19 mouse cellular contexts compared by ENCODE assay signal in genomic region chr5:117658641-117659040, GRCm38 (mm10).
DNase-seq lines count a peak whose midpoint lies in the region; ATAC-seq and TF ChIP-seq lines count a peak whose summit lies in the region.
"Had no signal": no experiment of that assay in that cellular context is flagged by ENCODE, and none has a peak within 500 bp of the region (broad histone marks: within the 10 kb centered on the region; RNA-seq: fewer than 3 reads in every experiment).

No protein-coding gene starts in this region.

- TF ChIP-seq CTCF in kidney, postnatal 0 days (IDR thresholded peaks at IDR 0.05; ENCODE audit: low read depth): peak; percentile 54
- TF ChIP-seq CTCF in E14TG2a.4 (conservative IDR thresholded peaks at IDR 0.05; ENCODE audit: low read length): peak; percentile 24

- no peaks in the 10 kb centered on the region for H3K36me3 ChIP-seq in embryonic facial prominence, embryonic 11.5 days (replicated peaks; ENCODE audit: control insufficient read depth, insufficient read depth, low read depth, low read length)
- no peaks in the 10 kb centered on the region for H3K36me3 ChIP-seq in embryonic facial prominence, embryonic 10.5 days (replicated peaks)
- no peaks in the 10 kb centered on the region for H3K36me3 ChIP-seq in kidney, postnatal 0 days (ENCODE audit: insufficient read depth, low read length)
- no peaks in the 10 kb centered on the region for H3K36me3 ChIP-seq in E14TG2a.4 (ENCODE audit: insufficient read depth, low read length)
- H3K36me3 ChIP-seq: heart, embryonic 10.5 days had no signal

- H3K4me2 ChIP-seq in embryonic facial prominence, embryonic 11.5 days (ENCODE audit: low read depth, low read length): no peak overlapping the region
- H3K4me2 ChIP-seq in kidney, postnatal 0 days (ENCODE audit: low read length): no peak overlapping the region
- H3K4me2 ChIP-seq: forebrain, embryonic 13.5 days had no signal

- no peak overlapping the region for H3K9ac ChIP-seq in embryonic facial prominence, embryonic 11.5 days (replicated peaks; ENCODE audit: low read length)
- H3K9ac ChIP-seq in kidney, postnatal 0 days (ENCODE audit: low read depth, low read length): no peak overlapping the region
- H3K9ac ChIP-seq: forebrain, embryonic 13.5 days; liver, embryonic 14.5 days had no signal

- no peak overlapping the region for H3K27ac ChIP-seq in embryonic facial prominence, embryonic 11.5 days (replicated peaks; ENCODE audit: low read depth, low read length)
- H3K27ac ChIP-seq in embryonic facial prominence, embryonic 10.5 days (replicated peaks): no peak overlapping the region
- H3K27ac ChIP-seq in kidney, postnatal 0 days: no peak overlapping the region
- H3K27ac ChIP-seq: forebrain, embryonic 13.5 days; heart, embryonic 10.5 days; liver, embryonic 14.5 days had no signal

- no peaks in the 10 kb centered on the region for H3K27me3 ChIP-seq in embryonic facial prominence, embryonic 11.5 days (ENCODE audit: control insufficient read depth, insufficient read depth, low read length)
- H3K27me3 ChIP-seq in embryonic facial prominence, embryonic 10.5 days (replicated peaks; ENCODE audit: low read depth, poor library complexity, severe bottlenecking): no peaks in the 10 kb centered on the region
- no peaks in the 10 kb centered on the region for H3K27me3 ChIP-seq in kidney, postnatal 0 days (ENCODE audit: insufficient read depth, low read length)
- peaks cover 14% of the 10 kb centered on the region; the same call in 1 of the 2 replicates for H3K27me3 ChIP-seq in E14TG2a.4 (ENCODE audit: insufficient read depth, low read length)
- H3K27me3 ChIP-seq: forebrain, embryonic 13.5 days; Patski had no signal

- 25% methylated on average over 6 of the region's 6 CpGs for WGBS in embryonic facial prominence, embryonic 11.5 days
- 34% methylated on average over 6 of the region's 6 CpGs for WGBS in embryonic facial prominence, embryonic 10.5 days
- 22% methylated on average over 6 of the region's 6 CpGs for WGBS in kidney, postnatal 0 days

- no peaks in the 10 kb centered on the region for H3K9me3 ChIP-seq in embryonic facial prominence, embryonic 11.5 days (replicated peaks; ENCODE audit: control insufficient read depth, low read length)
- H3K9me3 ChIP-seq in embryonic facial prominence, embryonic 10.5 days: no peaks in the 10 kb centered on the region
- H3K9me3 ChIP-seq in kidney, postnatal 0 days (replicated peaks; ENCODE audit: low read length): no peaks in the 10 kb centered on the region
- H3K9me3 ChIP-seq in E14TG2a.4 (ENCODE audit: low read length): no peaks in the 10 kb centered on the region
- H3K9me3 ChIP-seq: forebrain, embryonic 13.5 days; heart, embryonic 10.5 days had no signal

- no peak overlapping the region for H3K4me3 ChIP-seq in embryonic facial prominence, embryonic 11.5 days (ENCODE audit: low read depth, low read length)
- no peak overlapping the region for H3K4me3 ChIP-seq in embryonic facial prominence, embryonic 10.5 days
- H3K4me3 ChIP-seq in kidney, postnatal 0 days (replicated peaks; ENCODE audit: low read depth, low read length): no peak overlapping the region
- H3K4me3 ChIP-seq in E14TG2a.4 (replicated peaks; ENCODE audit: low read length): no peak overlapping the region
- H3K4me3 ChIP-seq: forebrain, embryonic 13.5 days; heart, embryonic 10.5 days had no signal

- DNase-seq in embryonic facial prominence, embryonic 11.5 days (ENCODE audit: low spot score): peak; percentile 5
- no peak for DNase-seq in embryonic facial prominence, embryonic 10.5 days (ENCODE audit: low spot score)
- peak; percentile 64 for DNase-seq in kidney, postnatal 0 days (ENCODE audit: low spot score)
- no peak for DNase-seq in kidney, adult 9 months
- DNase-seq in retina, embryonic 14.5 days (ENCODE audit: low spot score): peak; percentile 55
- no peak for DNase-seq in lung, postnatal 25 days (ENCODE audit: low spot score)
- DNase-seq in right cerebral cortex, adult 2 months (ENCODE audit: low spot score in 2 of 2): no peak
- DNase-seq: cerebellum, adult 11 months; cerebellum, postnatal 36 days; gastrocnemius, postnatal 25 days; heart, postnatal 14 days; kidney, postnatal 36 days; lung, postnatal 14 days had no signal

- H3K4me1 ChIP-seq in embryonic facial prominence, embryonic 11.5 days (ENCODE audit: control insufficient read depth, insufficient read depth, low read length): no peaks in the 10 kb centered on the region
- peaks cover 6% of the 10 kb centered on the region; the same call in 1 of the 2 replicates for H3K4me1 ChIP-seq in embryonic facial prominence, embryonic 10.5 days
- no peaks in the 10 kb centered on the region for H3K4me1 ChIP-seq in kidney, postnatal 0 days (replicated peaks; ENCODE audit: insufficient read depth, low read length)
- peaks cover 14% of the 10 kb centered on the region for H3K4me1 ChIP-seq in E14TG2a.4 (replicated peaks; ENCODE audit: low read depth, low read length)

- ATAC-seq in embryonic facial prominence, embryonic 11.5 days (replicated peaks; ENCODE audit: insufficient number of reproducible peaks, low FRiP score, low TSS enrichment, low read depth): no peak
- ATAC-seq in kidney, postnatal 0 days (replicated peaks; ENCODE audit: low FRiP score, low read depth): no peak
- ATAC-seq: forebrain, embryonic 13.5 days; intestine, embryonic 16.5 days; Patski had no signal

Comparison
In these comparisons a context has a peak if more than half of its experiments do, and no peak if none do; other contexts are left out.
1. DNase-seq: peak in embryonic facial prominence, embryonic 11.5 days (single experiment), kidney, postnatal 0 days (single experiment) and retina, embryonic 14.5 days (single experiment); none in embryonic facial prominence, embryonic 10.5 days (single experiment), kidney, adult 9 months (single experiment), lung, postnatal 25 days (single experiment) and right cerebral cortex, adult 2 months (0 of 2).